Mouse (Mus musculus) MEL (cell line): ENCODE results near the gene Cgnl1. TPM values are rescaled to one million over a fixed set of nuclear protein-coding genes. Genes with fewer than 3 reads are reported as not detected.
A peak's percentile ranks its signal among the peaks of the same experiment; 100 is the strongest.

ENCODE experiments used
- DNase-seq: peaks from one replicate; pipeline ENCODE4 v3.0.0; 2011; ENCODE audit warnings: low read depth, low spot score
- H3K27ac ChIP-seq: 2 replicates; pipeline ENCODE4 v1.5.1; 2012; ENCODE audit warnings: low read depth, mild to moderate bottlenecking, control low read depth, low read length, moderate library complexity; ENCODE audit not compliant: control insufficient read depth
- H3K27me3 ChIP-seq, 2 experiments: fragments of 150-350 bp in 1 of 2; sonication (generic) in 1 of 2; 2 replicates each; pipeline ENCODE4 v1.6.1; 2012; ENCODE audit warnings: low read length in 2 of 2, mild to moderate bottlenecking in 2 of 2, improper control_type of control experiment in 1 of 2, moderate library complexity in 1 of 2; ENCODE audit not compliant: insufficient read depth in 2 of 2, control insufficient read depth in 1 of 2
- H3K36me3 ChIP-seq, 2 experiments: 2 replicates each; pipeline ENCODE4 v1.6.1; 2012 to 2014; ENCODE audit warnings: low read length in 2 of 2, improper control_type of control experiment in 1 of 2, inconsistent platforms in 1 of 2, mild to moderate bottlenecking in 1 of 2; ENCODE audit not compliant: insufficient read depth in 2 of 2, control insufficient read depth in 1 of 2
- H3K4me1 ChIP-seq, 2 experiments: fragments of 150-350 bp in 1 of 2; sonication (generic) in 1 of 2; 2 replicates each; pipeline ENCODE4 v1.6.1; 2012; ENCODE audit warnings: low read length in 2 of 2, improper control_type of control experiment in 1 of 2, mild to moderate bottlenecking in 1 of 2; ENCODE audit not compliant: insufficient read depth in 2 of 2, control insufficient read depth in 1 of 2
- H3K4me3 ChIP-seq, 2 experiments: fragments of 150-350 bp in 1 of 2; sonication (generic) in 1 of 2; 2 replicates each; pipeline ENCODE4 v1.5.1; 2012; ENCODE audit warnings: low read depth in 2 of 2, low read length in 2 of 2, mild to moderate bottlenecking in 2 of 2, moderate library complexity in 2 of 2, control low read depth in 1 of 2, improper control_type of control experiment in 1 of 2; ENCODE audit not compliant: control insufficient read depth in 1 of 2, insufficient read depth in 1 of 2
- H3K79me2 ChIP-seq: 2 replicates; pipeline ENCODE4 v1.6.1; 2012; ENCODE audit warnings: mild to moderate bottlenecking, low read length, moderate library complexity; ENCODE audit not compliant: control insufficient read depth, poor library complexity, insufficient read depth
- H3K9ac ChIP-seq: 2 replicates; pipeline ENCODE4 v1.6.1; 2012; ENCODE audit warnings: low read depth, mild to moderate bottlenecking, control low read depth, low read length, moderate library complexity; ENCODE audit not compliant: control insufficient read depth, poor library complexity, severe bottlenecking
- H3K9me3 ChIP-seq: fragments of 150-350 bp; sonication (generic); replicated peaks from 2 replicates; pipeline ENCODE4 v1.6.1; 2012; ENCODE audit warnings: mild to moderate bottlenecking, low read length, improper control_type of control experiment, moderate library complexity; ENCODE audit not compliant: insufficient read depth
- CHD2 ChIP-seq: IDR thresholded peaks from 2 replicates; pipeline ENCODE4 v1.6.1; 2011; ENCODE audit warnings: low read length, improper control_type of control experiment
- E2F4 ChIP-seq: IDR thresholded peaks from 2 replicates; pipeline ENCODE4 v1.6.1; 2011; ENCODE audit warnings: low read depth, low read length, improper control_type of control experiment, borderline replicate concordance
- GABPA ChIP-seq: IDR thresholded peaks from 2 replicates; pipeline ENCODE4 v1.6.1; 2012; ENCODE audit warnings: low read depth, mild to moderate bottlenecking, inconsistent platforms, low read length, improper control_type of control experiment, moderate library complexity
- MAX ChIP-seq: IDR thresholded peaks from 2 replicates; pipeline ENCODE4 v1.6.1; 2011; ENCODE audit warnings: low read length, improper control_type of control experiment
- MAZ ChIP-seq: IDR thresholded peaks from 2 replicates; pipeline ENCODE4 v1.6.1; 2012; ENCODE audit warnings: low read depth, mild to moderate bottlenecking, inconsistent platforms, low read length, improper control_type of control experiment
- MXI1 ChIP-seq: IDR thresholded peaks from 2 replicates; pipeline ENCODE4 v1.6.1; 2011; ENCODE audit warnings: mild to moderate bottlenecking, low read depth, low read length, improper control_type of control experiment
- NELFE ChIP-seq: IDR thresholded peaks from 2 replicates; pipeline ENCODE4 v1.6.1; 2011; ENCODE audit warnings: low read depth, low read length, improper control_type of control experiment
- NRF1 ChIP-seq: IDR thresholded peaks from 2 replicates; pipeline ENCODE4 v1.6.1; 2014; ENCODE audit warnings: low read depth, mild to moderate bottlenecking, inconsistent platforms, low read length, improper control_type of control experiment, moderate library complexity; ENCODE audit not compliant: poor library complexity, insufficient read depth, severe bottlenecking
- RAD21 ChIP-seq: IDR thresholded peaks from 2 replicates; pipeline ENCODE4 v1.6.1; 2011; ENCODE audit warnings: mild to moderate bottlenecking, low read depth, low read length, improper control_type of control experiment
- SMC3 ChIP-seq: IDR thresholded peaks from 2 replicates; pipeline ENCODE4 v1.6.1; 2011; ENCODE audit warnings: low read depth, low read length, improper control_type of control experiment
- TBP ChIP-seq: IDR thresholded peaks from 2 replicates; pipeline ENCODE4 v1.8.0; 2011; ENCODE audit warnings: low read depth, low read length, improper control_type of control experiment
- TCF12 ChIP-seq: IDR thresholded peaks from 2 replicates; pipeline ENCODE4 v1.6.1; 2014; ENCODE audit warnings: low read depth, mild to moderate bottlenecking, inconsistent platforms, low read length, improper control_type of control experiment, moderate library complexity
- UBTF ChIP-seq: IDR thresholded peaks from 2 replicates; pipeline ENCODE4 v1.6.1; 2012; ENCODE audit warnings: low read depth, mild to moderate bottlenecking, inconsistent platforms, low read length, improper control_type of control experiment, moderate library complexity, borderline replicate concordance; ENCODE audit not compliant: insufficient read depth
- USF1 ChIP-seq: IDR thresholded peaks from 2 replicates; pipeline ENCODE4 v1.6.1; 2014; ENCODE audit warnings: low read depth, mild to moderate bottlenecking, inconsistent platforms, low read length, improper control_type of control experiment, moderate library complexity
- USF2 ChIP-seq, 2 experiments: IDR thresholded peaks; 2 replicates each; pipeline ENCODE4 v1.6.1; 2011 to 2012; ENCODE audit warnings: improper control_type of control experiment in 2 of 2, low read length in 2 of 2, borderline replicate concordance in 1 of 2, inconsistent platforms in 1 of 2, low read depth in 1 of 2, mild to moderate bottlenecking in 1 of 2; ENCODE audit not compliant: insufficient read depth in 1 of 2
- ZKSCAN1 ChIP-seq: IDR thresholded peaks from 2 replicates; pipeline ENCODE4 v1.6.1; 2012; ENCODE audit warnings: low read depth, mild to moderate bottlenecking, inconsistent platforms, low read length, improper control_type of control experiment, moderate library complexity
- ZMIZ1 ChIP-seq: IDR thresholded peaks from 2 replicates; pipeline ENCODE4 v1.6.1; 2012; ENCODE audit warnings: low read depth, mild to moderate bottlenecking, inconsistent platforms, low read length, improper control_type of control experiment, moderate library complexity
- polyA plus RNA-seq, 2 experiments: library from polyadenylated mRNA; stranded (reverse) in 1 of 2; unstranded in 1 of 2; fragments of >175 nt in 1 of 2; fragments of >200 nt in 1 of 2; gene quantifications; 2 replicates each; pipeline versions ENCODE4 v1.2.1 to v1.2.4; 2012; ENCODE audit warnings: low replicate concordance in 2 of 2, low read depth in 1 of 2; ENCODE audit not compliant: insufficient read length in 2 of 2, insufficient read depth in 1 of 2, missing spikeins in 1 of 2
- total RNA-seq: library from RNA; depleted of rRNA; stranded (reverse); fragments of 300-350 nt; gene quantifications from 2 replicates; pipeline ENCODE4 v1.2.3, GENCODE M21; 2012

Gene Cgnl1
- total and polyA plus RNA-seq, 3 experiments = 0.19 to 0.70 TPM; not detected in 1

DNA sequence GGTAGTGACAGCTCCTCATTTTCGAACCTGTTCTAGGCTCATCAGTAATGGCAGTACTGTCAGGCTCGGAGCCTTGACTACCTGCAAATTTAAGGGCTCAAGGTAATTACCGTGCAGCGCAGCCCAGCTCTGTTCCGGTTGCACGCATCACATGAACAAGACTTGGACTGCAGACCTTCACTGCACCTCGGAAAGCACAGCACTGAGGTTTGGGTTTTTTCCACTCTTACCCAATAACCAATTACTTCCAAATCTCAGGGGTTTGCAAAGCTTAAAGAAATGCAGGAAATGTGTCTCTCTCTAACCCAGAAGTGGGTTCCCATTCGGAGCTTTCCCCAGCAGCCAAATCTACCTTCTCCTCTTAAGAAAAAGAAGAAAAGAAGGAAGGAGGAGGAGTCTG, 5.1 kb downstream of the Cgnl1 start:
- no peak for DNase-seq
- Histone ChIP-seq H3K4me1 (peaks cover 0 to 9% of the 10 kb centered on the region in 2 experiments; a peak in 2 of 4 replicates), H3K9me3 (no peaks in the 10 kb centered on the region), H3K79me2 (no peaks in the 10 kb centered on the region), H3K27me3 (no peaks in the 10 kb centered on the region), H3K9ac (no peak overlapping the region), H3K27ac (no peak overlapping the region), H3K36me3 (peaks cover 0 to 2% of the 10 kb centered on the region in 2 experiments; a peak in 1 of 4 replicates), H3K4me3 (no peak overlapping the region)
- TF ChIP-seq SMC3 = no peak
- no peak for TF ChIP-seq ZMIZ1
- no peak for TF ChIP-seq TBP
- TF ChIP-seq NELFE = no peak
- no peak for TF ChIP-seq UBTF
- no peak for TF ChIP-seq TCF12
- TF ChIP-seq MAZ = no peak
- TF ChIP-seq MAX = no peak
- no peak for TF ChIP-seq GABPA
- no peak for TF ChIP-seq MXI1
- TF ChIP-seq CHD2 = no peak
- no peak for TF ChIP-seq ZKSCAN1
- no peak for TF ChIP-seq USF1
- no peak for TF ChIP-seq USF2 (IDR thresholded peaks at IDR 0.05; ENCODE audit: borderline replicate concordance in 1 of 2, insufficient read depth in 1 of 2, low read depth in 1 of 2, low read length in 2 of 2)
- TF ChIP-seq RAD21 = no peak

DNA sequence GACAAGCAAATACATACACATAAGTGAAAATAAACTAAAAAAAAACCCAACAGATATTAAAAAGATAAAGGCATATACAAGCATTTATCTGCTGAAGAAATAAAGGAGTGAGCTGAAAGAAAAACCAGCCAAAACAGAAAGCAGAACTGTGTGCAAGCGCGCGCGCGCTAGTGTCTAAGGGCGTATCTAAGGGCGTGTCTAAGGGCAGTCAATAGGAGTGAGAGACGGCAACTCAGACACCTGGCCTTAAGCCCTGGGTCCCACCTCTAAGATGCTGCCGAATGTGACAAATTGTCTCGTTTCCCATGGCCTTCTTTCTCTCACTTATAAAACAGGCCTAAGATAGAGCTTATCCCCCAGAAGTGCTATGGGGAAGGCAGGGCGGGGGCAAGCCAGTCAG, 6.9 kb downstream of the Cgnl1 start:
- peaks cover 0 to 9% of the 10 kb centered on the region in 2 experiments; a peak in 2 of 4 replicates for H3K4me1 ChIP-seq
- H3K9me3 ChIP-seq = no peaks in the 10 kb centered on the region
- no peaks in the 10 kb centered on the region for H3K79me2 ChIP-seq
- TF ChIP-seq NRF1 (peak; percentile 64), E2F4 (0 out of 2 replicates have a peak, but pooled peaks have one; percentile 38), MAZ (no peak)
- no peak overlapping the region for H3K27ac ChIP-seq
- H3K4me3 ChIP-seq = peak overlapping the region; percentile 29 to 34; a peak in 2 of 4 replicates
- peak; percentile 68 for DNase-seq
- peaks cover 0 to 2% of the 10 kb centered on the region in 2 experiments; a peak in 1 of 4 replicates for H3K36me3 ChIP-seq
- no peaks in the 10 kb centered on the region for H3K27me3 ChIP-seq
- no peak overlapping the region for H3K9ac ChIP-seq
